Mouse (Mus musculus): ENCODE measurements around the gene Ifi35.
"Not testable (repeated sequence)": the region's sequence is repeated elsewhere in the genome, so short reads cannot be mapped to it uniquely, and the experiment has no call there.

Gene Ifi35

GRCm38 (mm10) chr11:101470206-101470605, 22.0 kb downstream of the Ifi35 start:
- no peak for DNase-seq

- no peak for DNase-seq
Observed at GRCm38 (mm10) chr11:101471926-101472325, 23.7 kb downstream of the Ifi35 start.

GRCm38 (mm10) chr11:101472336-101472735, 24.1 kb downstream of the Ifi35 start:
- no peak for DNase-seq

GRCm38 (mm10) chr11:101473686-101474085, 25.5 kb downstream of the Ifi35 start:
- not testable (repeated sequence) for DNase-seq

GRCm38 (mm10) chr11:101474298-101474697, 26.1 kb downstream of the Ifi35 start:
- DNase-seq = no peak

- DNase-seq = not testable (repeated sequence)
Observed at GRCm38 (mm10) chr11:101476361-101476760, 28.2 kb downstream of the Ifi35 start.

- no peak for DNase-seq
Observed at GRCm38 (mm10) chr11:101477194-101477551, 29.0 kb downstream of the Ifi35 start.

- no peak for DNase-seq
Observed at GRCm38 (mm10) chr11:101477552-101478211, 29.5 kb downstream of the Ifi35 start.

GRCm38 (mm10) chr11:101479171-101479635, 31.0 kb downstream of the Ifi35 start:
- DNase-seq = no peak

GRCm38 (mm10) chr11:101480912-101481311, 32.7 kb downstream of the Ifi35 start:
- DNase-seq = no peak

GRCm38 (mm10) chr11:101483804-101484203, 35.6 kb downstream of the Ifi35 start:
- DNase-seq = no peak

GRCm38 (mm10) chr11:101484245-101484644, 36.0 kb downstream of the Ifi35 start:
- DNase-seq = no peak

- DNase-seq = no peak
Observed at GRCm38 (mm10) chr11:101484814-101485213, 36.6 kb downstream of the Ifi35 start.

GRCm38 (mm10) chr11:101485509-101486028, 37.4 kb downstream of the Ifi35 start:
- DNase-seq = no peak

GRCm38 (mm10) chr11:101486126-101486525, 37.9 kb downstream of the Ifi35 start:
- no peak for DNase-seq

GRCm38 (mm10) chr11:101506269-101506780, 58.1 kb downstream of the Ifi35 start:
- no peak for DNase-seq

GRCm38 (mm10) chr11:101507090-101507489, 58.9 kb downstream of the Ifi35 start:
- no peak for DNase-seq

Measured in B cell, adult 2 months (primary cell).